20 mouse cellular contexts compared by ENCODE assay signal in the genomic region with DNA sequence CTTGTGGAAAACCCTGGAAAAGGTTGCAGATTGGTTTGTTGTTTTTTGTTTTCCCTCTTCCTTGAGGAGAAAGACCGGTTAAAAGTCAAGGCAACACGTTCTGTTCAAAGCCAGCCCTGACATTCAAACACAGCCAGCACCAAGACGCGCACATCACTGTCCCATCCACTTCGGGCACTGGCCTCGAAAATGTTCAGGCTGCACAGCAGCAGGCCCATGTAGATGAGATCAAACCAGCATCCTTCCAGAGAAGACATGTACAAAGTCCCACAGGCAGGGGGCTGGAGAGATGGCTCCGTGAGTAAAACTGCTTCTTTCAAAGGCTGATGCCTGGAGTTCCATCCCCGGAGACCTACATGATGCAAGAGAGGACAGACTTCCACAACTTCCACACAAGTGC.
DNase-seq lines count a peak whose midpoint lies in the region; ATAC-seq and TF ChIP-seq lines count a peak whose summit lies in the region.
"Had no signal": no experiment of that assay in that cellular context is flagged by ENCODE, and none has a peak within 500 bp of the region (broad histone marks: within the 10 kb centered on the region; RNA-seq: fewer than 3 reads in every experiment).

No protein-coding gene starts in this region.

- H3K27me3 ChIP-seq in embryonic facial prominence, embryonic 12.5 days = no peaks in the 10 kb centered on the region
- H3K27me3 ChIP-seq in embryonic facial prominence, embryonic 10.5 days (replicated peaks; ENCODE audit: low read depth, poor library complexity, severe bottlenecking) = peaks cover 13% of the 10 kb centered on the region
- no peaks in the 10 kb centered on the region for H3K27me3 ChIP-seq in embryonic facial prominence, embryonic 15.5 days
- no peaks in the 10 kb centered on the region for H3K27me3 ChIP-seq in stomach, postnatal 0 days (ENCODE audit: control insufficient read depth, insufficient read depth, low read length)
- H3K27me3 ChIP-seq: forebrain, embryonic 13.5 days; limb, embryonic 15.5 days; neural tube, embryonic 13.5 days; stomach, embryonic 15.5 days had no signal

- peaks cover 18% of the 10 kb centered on the region; the same call in 1 of the 2 replicates for H3K4me1 ChIP-seq in embryonic facial prominence, embryonic 12.5 days
- peaks cover 22% of the 10 kb centered on the region for H3K4me1 ChIP-seq in embryonic facial prominence, embryonic 10.5 days
- H3K4me1 ChIP-seq in embryonic facial prominence, embryonic 15.5 days = peaks cover 17% of the 10 kb centered on the region
- no peaks in the 10 kb centered on the region for H3K4me1 ChIP-seq in stomach, postnatal 0 days (replicated peaks; ENCODE audit: control insufficient read depth, insufficient read depth)

- no peak for DNase-seq in embryonic facial prominence, embryonic 10.5 days (ENCODE audit: low spot score)
- no peak for DNase-seq in layer of hippocampus, adult 2 months (ENCODE audit: low spot score in 2 of 2)
- DNase-seq in layer of hippocampus, postnatal 36 days = no peak
- DNase-seq in adrenal gland, adult 2 months = peak; percentile 82
- no peak for DNase-seq in stomach, postnatal 0 days (ENCODE audit: low spot score)
- DNase-seq: cerebellum, postnatal 10 days; liver, postnatal 0 days; lung, postnatal 10 days; midbrain, embryonic 14.5 days; right cerebral cortex, postnatal 25 days had no signal

- H3K9me3 ChIP-seq in embryonic facial prominence, embryonic 12.5 days = no peaks in the 10 kb centered on the region
- no peaks in the 10 kb centered on the region for H3K9me3 ChIP-seq in embryonic facial prominence, embryonic 10.5 days
- H3K9me3 ChIP-seq in embryonic facial prominence, embryonic 15.5 days (replicated peaks) = no peaks in the 10 kb centered on the region
- H3K9me3 ChIP-seq in stomach, postnatal 0 days (ENCODE audit: control insufficient read depth, low read length) = no peaks in the 10 kb centered on the region
- H3K9me3 ChIP-seq: forebrain, embryonic 13.5 days; hindbrain, embryonic 10.5 days; limb, embryonic 15.5 days; neural tube, embryonic 13.5 days; stomach, embryonic 15.5 days had no signal

- no peak overlapping the region for H3K4me3 ChIP-seq in embryonic facial prominence, embryonic 12.5 days
- no peak overlapping the region for H3K4me3 ChIP-seq in embryonic facial prominence, embryonic 10.5 days
- H3K4me3 ChIP-seq in layer of hippocampus, adult 2 months = no peak overlapping the region
- no peak overlapping the region for H3K4me3 ChIP-seq in embryonic facial prominence, embryonic 15.5 days (replicated peaks)
- no peak overlapping the region for H3K4me3 ChIP-seq in stomach, postnatal 0 days (ENCODE audit: low read depth, low read length)
- H3K4me3 ChIP-seq: forebrain, embryonic 13.5 days; hindbrain, embryonic 10.5 days; limb, embryonic 15.5 days; neural tube, embryonic 13.5 days; stomach, embryonic 15.5 days had no signal

- WGBS in embryonic facial prominence, embryonic 12.5 days = 84% methylated on average over 8 of the region's 8 CpGs
- 88% methylated on average over 8 of the region's 8 CpGs for WGBS in embryonic facial prominence, embryonic 10.5 days
- 66% methylated on average over 8 of the region's 8 CpGs for WGBS in embryonic facial prominence, embryonic 15.5 days
- 91% methylated on average over 8 of the region's 8 CpGs for WGBS in stomach, postnatal 0 days

- no peak overlapping the region for H3K9ac ChIP-seq in embryonic facial prominence, embryonic 12.5 days
- H3K9ac ChIP-seq in embryonic facial prominence, embryonic 15.5 days = no peak overlapping the region
- no peak overlapping the region for H3K9ac ChIP-seq in stomach, postnatal 0 days (ENCODE audit: low read length)
- H3K9ac ChIP-seq: forebrain, embryonic 13.5 days; limb, embryonic 15.5 days; liver, postnatal 0 days; neural tube, embryonic 13.5 days; stomach, embryonic 15.5 days had no signal

- peak overlapping the region; percentile 52 for H3K27ac ChIP-seq in embryonic facial prominence, embryonic 12.5 days
- no peak overlapping the region for H3K27ac ChIP-seq in embryonic facial prominence, embryonic 10.5 days (replicated peaks)
- peak overlapping the region; percentile 56; the same call in 1 of the 2 replicates for H3K27ac ChIP-seq in layer of hippocampus, adult 2 months
- 0 out of 2 replicates have a peak overlapping the region, but pooled peaks have one; percentile 39 for H3K27ac ChIP-seq in embryonic facial prominence, embryonic 15.5 days (replicated peaks)
- H3K27ac ChIP-seq in stomach, postnatal 0 days (replicated peaks) = no peak overlapping the region
- H3K27ac ChIP-seq: forebrain, embryonic 13.5 days; hindbrain, embryonic 10.5 days; hindbrain, postnatal 0 days; kidney, postnatal 0 days; limb, embryonic 15.5 days; neural tube, embryonic 13.5 days; stomach, embryonic 15.5 days had no signal

- peaks cover 10% of the 10 kb centered on the region; the same call in 1 of the 2 replicates for H3K36me3 ChIP-seq in embryonic facial prominence, embryonic 12.5 days
- peaks cover 13% of the 10 kb centered on the region for H3K36me3 ChIP-seq in embryonic facial prominence, embryonic 10.5 days (replicated peaks)
- H3K36me3 ChIP-seq in embryonic facial prominence, embryonic 15.5 days = peaks cover 13% of the 10 kb centered on the region
- H3K36me3 ChIP-seq in stomach, postnatal 0 days (ENCODE audit: control insufficient read depth, insufficient read depth, low read length) = 0 out of 2 replicates have a peak, but pooled peaks cover 3% of the 10 kb centered on the region
- H3K36me3 ChIP-seq: stomach, embryonic 15.5 days had no signal

- TF ChIP-seq EP300 in stomach, postnatal 0 days (optimal IDR thresholded peaks at IDR 0.05) = no peak

- no peak for ATAC-seq in embryonic facial prominence, embryonic 12.5 days (ENCODE audit: insufficient number of reproducible peaks, insufficient read depth, low FRiP score, low TSS enrichment)
- no peak for ATAC-seq in embryonic facial prominence, embryonic 15.5 days (ENCODE audit: insufficient number of reproducible peaks, low FRiP score, low TSS enrichment, low read depth)
- no peak for ATAC-seq in erythroblast, adult 5-6 weeks (replicated peaks; ENCODE audit: low FRiP score, poor library complexity, severe bottlenecking)
- no peak for ATAC-seq in stomach, postnatal 0 days (ENCODE audit: low FRiP score, low TSS enrichment)
- ATAC-seq: forebrain, embryonic 13.5 days; hindbrain, postnatal 0 days; liver, postnatal 0 days had no signal

- TF ChIP-seq CTCF in layer of hippocampus, adult 2 months (conservative IDR thresholded peaks at IDR 0.05) = no peak
- TF ChIP-seq CTCF in stomach, postnatal 0 days (IDR thresholded peaks at IDR 0.05; ENCODE audit: low read depth) = no peak

- H3K4me2 ChIP-seq in embryonic facial prominence, embryonic 12.5 days (replicated peaks) = no peak overlapping the region
- H3K4me2 ChIP-seq in embryonic facial prominence, embryonic 15.5 days (replicated peaks) = no peak overlapping the region
- no peak overlapping the region for H3K4me2 ChIP-seq in stomach, postnatal 0 days (replicated peaks; ENCODE audit: low read depth)
- H3K4me2 ChIP-seq: forebrain, embryonic 13.5 days; limb, embryonic 15.5 days; neural tube, embryonic 13.5 days; stomach, embryonic 15.5 days had no signal

Comparison
In these comparisons a context has a peak if more than half of its experiments do, and no peak if none do; other contexts are left out.
1. H3K27ac ChIP-seq: peak in embryonic facial prominence, embryonic 12.5 days (single experiment), layer of hippocampus, adult 2 months (single experiment) and embryonic facial prominence, embryonic 15.5 days (single experiment); none in embryonic facial prominence, embryonic 10.5 days (single experiment) and stomach, postnatal 0 days (single experiment).